Mouse (Mus musculus) adrenal gland, adult 2 months (tissue): Measurements from ENCODE around the gene 1700029H14Rik. TPM values are rescaled to one million over a fixed set of nuclear protein-coding genes. Genes with fewer than 3 reads are reported as not detected.

ENCODE experiments used
- DNase-seq: peaks from one replicate; pipeline ENCODE4 v3.0.0; 2021
- long read RNA-seq: library from polyadenylated mRNA; stranded (forward); transcript quantifications from one replicate; pipeline ENCODE4 v2.0.0, GENCODE M21; 2021
- polyA plus RNA-seq: library from polyadenylated mRNA; depleted of rRNA; stranded (reverse); fragments of >200 nt; gene quantifications from 2 replicates; pipeline ENCODE4 v1.2.3, GENCODE M21; 2012; rRNA removed
- total RNA-seq, 2 experiments: library from RNA; stranded (reverse); gene quantifications; 2 replicates each; pipeline ENCODE4 v1.2.3; 2021

Gene 1700029H14Rik
- total RNA-seq (not detected), polyA plus RNA-seq (not detected in 2 replicates)
- long read RNA-seq: 0 reads

GRCm38 (mm10) chr8:13562118-13562517, at the start of gene 1700029H14Rik:
Gene 1700029H14Rik, minus strand, starts transcription at chr8:13562461.
- peak; percentile 51 for DNase-seq

DNA sequence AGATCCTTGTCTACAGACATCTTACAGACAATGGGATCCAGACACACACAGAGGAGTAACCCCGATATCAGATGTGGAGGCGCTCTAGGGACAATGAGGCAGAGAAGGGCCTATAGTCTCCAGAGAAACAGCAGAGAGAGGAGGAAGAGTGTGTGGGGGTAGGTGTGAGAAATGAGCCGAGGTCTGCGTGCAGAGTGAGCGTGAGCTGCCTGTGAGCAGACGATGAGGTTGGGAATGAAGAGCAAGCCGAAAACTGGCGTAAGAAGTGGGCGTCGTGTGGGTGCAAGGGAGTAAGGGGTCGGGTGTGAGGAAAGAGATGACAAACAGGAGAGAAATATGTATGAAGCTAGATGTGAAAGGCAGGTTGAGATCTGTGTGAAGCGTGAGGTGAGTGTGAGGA, 49.4 kb upstream of the 1700029H14Rik start:
- no peak for DNase-seq

DNA sequence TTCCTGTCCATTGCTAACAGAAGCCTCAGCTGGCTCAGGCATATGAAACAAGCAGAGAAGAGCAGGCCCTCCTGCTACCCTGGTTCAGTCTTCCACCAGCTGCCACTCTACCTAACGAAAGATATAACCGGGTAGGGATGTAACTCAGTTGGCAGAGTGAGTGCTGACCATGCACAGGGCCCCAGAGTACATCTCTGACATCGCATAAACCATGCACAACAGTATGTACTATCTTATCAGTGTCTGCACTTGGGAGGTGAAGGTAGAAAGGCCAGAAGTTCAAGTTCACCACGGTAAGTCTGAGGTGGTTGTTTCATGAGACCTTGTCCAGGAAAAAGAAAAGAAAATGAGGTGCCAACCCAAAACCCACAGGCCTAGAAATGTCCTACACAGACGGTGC, 47.7 kb upstream of the 1700029H14Rik start:
- no peak for DNase-seq

- no peak for DNase-seq
Observed at GRCm38 (mm10) chr8:13608946-13609345, 46.7 kb upstream of the 1700029H14Rik start.

DNA sequence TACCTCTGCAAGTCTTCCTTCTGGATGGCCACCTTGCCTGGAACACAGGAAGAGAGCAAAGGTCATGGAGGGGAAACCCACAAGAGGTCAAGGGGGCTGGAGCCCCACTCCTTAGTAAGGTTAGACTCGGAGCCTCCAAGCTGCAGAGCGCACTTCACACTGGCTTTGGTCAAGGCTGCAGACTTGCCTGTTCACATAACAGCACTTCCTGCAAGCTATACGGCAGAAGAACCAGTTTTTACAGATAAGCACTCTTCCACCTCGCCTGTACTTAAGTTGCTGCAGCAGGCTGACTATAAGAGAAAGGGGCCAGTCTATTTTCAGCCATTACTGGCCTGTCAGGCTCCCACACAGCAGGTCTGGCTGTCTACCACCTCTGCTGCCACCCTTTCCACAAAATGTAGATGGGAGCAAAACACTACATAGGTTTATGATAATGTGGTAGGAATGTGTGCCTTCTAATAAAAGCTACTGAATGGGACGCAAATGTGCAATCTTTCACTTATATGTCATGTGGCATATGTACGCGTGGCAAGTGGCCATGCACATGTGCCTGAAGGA, 43.7 kb upstream of the 1700029H14Rik start:
- no peak for DNase-seq

- peak; percentile 27 for DNase-seq
Observed at GRCm38 (mm10) chr8:13602621-13603020, 40.4 kb upstream of the 1700029H14Rik start.

DNA sequence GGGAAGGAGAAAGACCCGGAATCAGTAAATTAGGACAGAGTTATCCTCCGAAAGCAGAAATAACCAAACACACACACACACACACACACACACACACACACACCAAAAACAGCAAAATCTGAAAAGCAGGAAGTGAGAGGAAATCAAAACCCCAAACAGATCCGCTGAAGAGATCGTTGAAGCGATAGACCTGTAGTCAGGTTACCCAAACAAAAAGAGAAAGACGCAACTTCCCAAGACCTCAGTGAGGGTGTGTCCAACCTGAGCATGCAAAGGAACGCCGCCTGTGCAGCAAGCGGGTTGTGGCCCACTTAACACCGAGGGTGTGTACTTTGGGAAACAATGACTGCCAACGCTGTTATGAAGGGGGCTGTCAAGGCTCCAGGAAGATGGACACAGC, 38.9 kb upstream of the 1700029H14Rik start:
- no peak for DNase-seq

GRCm38 (mm10) chr8:13600716-13601115, 38.5 kb upstream of the 1700029H14Rik start:
- DNase-seq: no peak

GRCm38 (mm10) chr8:13600204-13600603, 37.9 kb upstream of the 1700029H14Rik start:
- DNase-seq: peak; percentile 37

DNA sequence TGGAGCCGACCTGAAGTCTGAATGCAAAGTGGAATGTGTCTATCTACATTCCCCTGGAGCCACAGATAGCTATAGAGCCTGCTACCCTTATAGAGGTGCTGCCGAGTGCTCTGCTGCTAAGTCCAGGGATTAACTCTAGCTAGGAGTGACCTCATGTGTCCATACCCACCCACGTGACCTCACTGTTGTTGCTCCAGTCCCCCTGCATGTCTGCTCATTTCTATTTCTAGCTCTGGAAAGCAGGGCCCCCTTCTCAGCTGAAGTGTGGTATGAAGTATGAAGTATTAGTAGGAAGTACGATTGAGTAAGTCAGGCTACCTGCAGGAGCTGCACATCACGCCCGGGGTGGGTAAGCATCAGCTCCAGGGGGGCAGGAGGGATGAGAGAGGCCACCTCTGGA, 35.5 kb upstream of the 1700029H14Rik start:
- no peak for DNase-seq

GRCm38 (mm10) chr8:13595861-13596260, 33.6 kb upstream of the 1700029H14Rik start:
- no peak for DNase-seq

DNA sequence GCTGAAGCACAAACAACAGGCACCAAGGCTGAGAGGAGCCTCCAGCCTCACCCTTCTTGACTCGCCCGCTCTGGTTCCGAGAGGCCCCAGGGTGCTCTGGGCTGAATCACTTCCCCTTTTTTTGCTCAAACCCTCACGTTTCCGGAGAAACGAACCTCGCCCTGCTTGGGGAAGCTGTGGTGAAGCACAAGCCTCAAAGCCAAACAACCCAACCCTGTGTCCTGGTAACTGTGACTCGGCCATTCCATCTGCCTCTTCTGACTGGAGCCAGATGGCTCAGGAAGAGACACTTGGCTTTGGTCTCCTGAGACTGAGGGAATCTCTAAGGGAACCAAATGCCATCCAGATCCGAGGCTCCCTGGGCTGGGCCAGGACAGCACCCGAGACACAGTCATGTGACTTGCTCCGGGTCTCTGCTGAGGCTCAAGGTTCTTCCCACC, 32.6 kb upstream of the 1700029H14Rik start:
- DNase-seq: peak; percentile 34

DNA sequence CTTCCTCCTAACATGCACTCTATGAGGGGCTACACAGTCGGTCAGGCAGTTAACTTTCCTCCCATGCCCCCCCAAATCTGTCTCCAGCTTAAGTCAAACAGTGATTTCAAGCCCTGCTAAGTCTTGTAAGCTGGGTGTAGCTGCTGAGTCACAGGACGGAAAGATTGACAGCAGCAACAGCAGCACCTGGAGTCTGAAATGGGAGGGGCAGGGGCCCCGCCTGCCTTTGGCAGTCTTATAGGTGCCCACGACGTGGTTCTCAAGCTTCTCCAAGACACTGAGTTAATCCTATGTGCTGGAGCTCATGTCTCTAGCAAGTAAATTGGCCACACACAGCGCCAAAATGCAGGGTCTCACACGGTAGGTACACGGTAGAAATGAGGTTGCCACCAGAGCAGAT, 31.1 kb upstream of the 1700029H14Rik start:
- DNase-seq: no peak

DNA sequence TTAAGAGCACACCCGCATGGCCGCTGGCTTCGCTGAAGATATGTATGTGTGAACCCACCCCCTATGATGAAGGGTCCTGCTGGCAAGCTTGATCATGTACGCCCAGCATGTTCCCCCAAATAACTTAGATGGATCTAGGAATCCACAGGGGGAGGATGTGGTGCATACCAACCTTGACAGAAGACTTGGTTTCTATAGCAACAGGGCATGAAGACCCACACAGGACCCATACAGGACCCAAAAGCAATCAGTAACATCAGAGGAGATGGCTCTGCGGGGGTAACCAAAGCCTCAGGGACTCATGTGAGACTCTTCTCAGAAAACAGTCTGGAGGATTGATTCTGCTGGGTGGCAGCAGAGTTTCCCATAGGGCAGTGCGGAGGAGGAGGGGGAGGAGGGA, 29.0 kb upstream of the 1700029H14Rik start:
- no peak for DNase-seq

GRCm38 (mm10) chr8:13589071-13589470, 26.8 kb upstream of the 1700029H14Rik start:
- no peak for DNase-seq

DNA sequence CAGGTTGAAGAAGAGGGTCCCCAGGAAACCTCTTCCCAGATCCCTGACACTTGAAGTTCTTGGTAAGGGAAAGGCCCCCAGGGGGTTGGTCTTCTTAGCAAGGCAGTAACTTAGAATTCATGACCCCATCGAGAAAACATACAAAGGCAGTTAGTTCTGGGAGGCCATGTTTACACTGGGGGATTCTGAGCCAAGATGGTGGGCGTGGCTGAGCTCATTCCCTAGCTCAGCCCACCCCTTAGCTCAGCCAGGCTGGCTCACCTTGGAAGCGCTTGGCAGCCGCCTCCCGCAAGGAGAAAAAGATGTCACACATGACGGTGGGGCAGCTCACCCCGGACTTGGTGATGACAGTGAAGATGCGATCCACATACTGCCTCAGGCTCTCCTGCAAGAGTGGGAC, 22.4 kb upstream of the 1700029H14Rik start:
- DNase-seq: no peak

- DNase-seq: no peak
Observed at GRCm38 (mm10) chr8:13577869-13578268, 15.6 kb upstream of the 1700029H14Rik start.

GRCm38 (mm10) chr8:13571999-13572398, 9.7 kb upstream of the 1700029H14Rik start:
- DNase-seq: no peak

- DNase-seq: no peak
Observed at GRCm38 (mm10) chr8:13557526-13557925, 4.7 kb downstream of the 1700029H14Rik start.

DNA sequence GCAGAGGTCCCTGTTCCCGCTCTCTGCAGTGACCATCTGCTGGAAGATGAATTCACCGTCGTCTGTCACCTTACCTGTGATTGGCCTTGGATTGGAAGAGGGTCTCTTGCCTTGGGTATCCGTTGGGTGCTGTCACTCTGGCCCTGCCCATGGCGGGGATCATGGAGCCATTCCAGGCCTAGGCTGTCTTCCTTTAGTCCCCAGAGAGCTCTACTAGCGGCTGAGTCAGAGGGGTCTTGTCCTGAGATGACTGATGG, 10.8 kb downstream of the 1700029H14Rik start:
- no peak for DNase-seq

DNA sequence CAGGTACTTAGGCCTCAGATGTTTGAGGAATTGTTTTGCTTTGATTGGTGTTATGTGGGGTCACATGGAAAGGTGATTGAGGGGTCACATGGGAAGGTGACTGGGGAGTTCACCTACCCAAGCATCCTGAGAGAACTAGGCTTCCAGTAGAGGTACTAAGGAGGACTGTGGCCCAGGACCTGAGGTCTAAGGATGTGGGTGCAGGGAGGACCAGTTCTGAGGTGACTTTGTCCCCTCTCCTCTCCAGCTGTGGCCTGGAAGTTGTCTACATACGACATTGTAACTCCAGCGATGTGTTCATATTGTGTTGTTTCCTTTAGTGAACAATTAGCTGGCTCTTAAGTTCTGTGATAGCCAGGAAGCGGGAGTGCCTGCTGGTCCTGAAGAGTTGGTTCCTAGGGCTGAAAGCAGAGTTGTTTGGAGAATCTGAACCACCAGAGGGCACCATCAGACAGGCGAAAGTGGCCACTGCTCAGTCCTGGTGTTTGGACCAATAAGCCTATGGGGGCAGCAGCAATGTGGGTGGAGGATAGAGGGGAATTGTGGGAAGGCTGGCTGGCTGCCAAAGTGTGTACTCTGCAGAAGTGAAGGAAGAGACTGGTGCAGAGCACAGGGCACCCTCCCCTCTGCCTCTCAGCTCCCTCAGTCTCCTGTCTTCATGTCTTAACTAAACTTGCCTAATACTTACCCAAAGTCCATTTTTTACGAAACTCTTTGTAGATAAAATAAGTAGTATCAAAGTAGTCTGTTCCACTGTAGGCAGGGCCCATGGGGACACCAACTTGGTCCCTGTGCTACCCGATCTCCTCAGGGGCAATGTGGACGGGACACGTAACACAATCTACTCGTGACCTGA, 11.3 kb downstream of the 1700029H14Rik start:
- peak; percentile 87 for DNase-seq

DNA sequence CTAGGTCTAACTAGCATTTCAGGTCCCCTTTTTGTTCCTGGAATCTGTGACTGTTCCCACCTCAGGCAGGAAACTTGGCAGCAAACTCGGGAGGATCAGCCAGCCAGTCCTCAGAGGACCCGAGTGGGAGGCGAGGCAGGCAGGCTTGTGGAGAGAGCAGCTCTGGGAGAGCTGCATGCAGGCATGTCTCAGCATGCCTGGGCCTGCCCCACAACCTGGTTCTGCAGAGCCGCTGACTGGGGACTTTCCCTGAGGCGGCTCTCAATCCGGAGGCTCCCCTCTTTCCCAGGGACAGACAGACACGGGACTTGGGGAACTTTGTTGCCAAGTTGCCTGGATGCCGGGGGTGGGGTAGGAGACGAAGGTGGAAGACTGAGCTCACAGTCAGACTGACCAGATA, 13.4 kb downstream of the 1700029H14Rik start:
- peak; percentile 53 for DNase-seq

DNA sequence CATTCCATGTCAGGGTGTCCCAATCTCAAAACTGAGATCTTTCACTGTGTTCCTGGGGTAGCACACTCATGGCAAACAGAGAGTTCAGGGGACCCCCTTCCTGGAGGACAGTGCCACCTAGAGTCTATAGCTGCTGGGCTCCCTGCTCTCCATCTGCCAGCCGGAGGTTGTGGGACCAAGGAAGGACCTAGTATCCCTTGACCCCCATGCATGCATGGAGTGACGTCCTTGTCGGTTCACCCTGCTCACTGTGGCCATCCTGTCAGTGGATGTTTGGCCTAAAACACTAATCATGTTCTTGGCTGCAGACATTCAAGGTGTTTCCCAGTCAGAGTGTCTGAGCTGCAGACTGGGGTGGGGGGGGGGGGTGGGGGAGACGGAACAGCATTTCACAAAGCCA, 14.0 kb downstream of the 1700029H14Rik start:
- DNase-seq: peak; percentile 64

- DNase-seq: peak; percentile 58
Observed at GRCm38 (mm10) chr8:13546421-13546820, 15.8 kb downstream of the 1700029H14Rik start.
